Mouse (Mus musculus): ENCODE data around the gene Thrsp. TPM values are rescaled to one million over a fixed set of nuclear protein-coding genes. Genes with fewer than 3 reads are reported as not detected.

Gene Thrsp
- polyA plus RNA-seq, 1 experiment from 2014 or later: 1.3 TPM

GRCm38 (mm10) chr7:97411106-97411505, 6.4 kb downstream of the Thrsp start:
- 94% methylated on average over 2 of the region's 2 CpGs for WGBS
- H3K4me1 ChIP-seq (ENCODE audit: control insufficient read depth, insufficient read depth, low read length): no peaks in the 10 kb centered on the region
- H3K27me3 ChIP-seq (ENCODE audit: control insufficient read depth, insufficient read depth, low read length): no peaks in the 10 kb centered on the region
- ATAC-seq (ENCODE audit: low read depth): no peak
- H3K4me3 ChIP-seq (ENCODE audit: low read depth, low read length): no peak overlapping the region
- H3K9ac ChIP-seq (replicated peaks; ENCODE audit: low read depth, low read length): no peak overlapping the region
- no peak overlapping the region for H3K27ac ChIP-seq (ENCODE audit: low read depth, low read length)
- H3K9me3 ChIP-seq (ENCODE audit: control insufficient read depth, low read length): no peaks in the 10 kb centered on the region
- peaks cover 18% of the 10 kb centered on the region for H3K36me3 ChIP-seq (ENCODE audit: control insufficient read depth, insufficient read depth, low read length)
- no peak overlapping the region for H3K4me2 ChIP-seq (ENCODE audit: low read depth, low read length)

GRCm38 (mm10) chr7:97407145-97407544, 10.4 kb downstream of the Thrsp start:
- Histone ChIP-seq H3K4me2 (ENCODE audit: low read depth, low read length) (no peak overlapping the region), H3K36me3 (ENCODE audit: control insufficient read depth, insufficient read depth, low read length) (peaks cover 18% of the 10 kb centered on the region), H3K9me3 (ENCODE audit: control insufficient read depth, low read length) (no peaks in the 10 kb centered on the region), H3K4me3 (ENCODE audit: low read depth, low read length) (no peak overlapping the region), H3K9ac (replicated peaks; ENCODE audit: low read depth, low read length) (no peak overlapping the region), H3K4me1 (ENCODE audit: control insufficient read depth, insufficient read depth, low read length) (no peaks in the 10 kb centered on the region), H3K27me3 (ENCODE audit: control insufficient read depth, insufficient read depth, low read length) (no peaks in the 10 kb centered on the region), H3K27ac (ENCODE audit: low read depth, low read length) (no peak overlapping the region)
- ATAC-seq (ENCODE audit: low read depth): no peak
- WGBS: 78% methylated on average over 10 of the region's 10 CpGs

GRCm38 (mm10) chr7:97399960-97400715, 17.4 kb downstream of the Thrsp start, which contains the start of gene Ndufc2:
Ndufc2 (plus strand) TSS chr7:97400003.
- ATAC-seq (ENCODE audit: low read depth): peak; percentile 97
- H3K27ac ChIP-seq (ENCODE audit: low read depth, low read length): peak within 1 kb of the TSS; percentile 81
- H3K9ac ChIP-seq (replicated peaks; ENCODE audit: low read depth, low read length): peak within 1 kb of the TSS; percentile 90
- peaks cover 14% of the 10 kb centered on the region for H3K4me1 ChIP-seq (ENCODE audit: control insufficient read depth, insufficient read depth, low read length)
- no peaks in the 10 kb centered on the region for H3K36me3 ChIP-seq (ENCODE audit: control insufficient read depth, insufficient read depth, low read length)
- H3K27me3 ChIP-seq (ENCODE audit: control insufficient read depth, insufficient read depth, low read length): no peaks in the 10 kb centered on the region
- peak within 1 kb of the TSS; percentile 81 for H3K4me2 ChIP-seq (ENCODE audit: low read depth, low read length)
- under 1% methylated on average over 54 of the region's 54 CpGs for WGBS
- no peaks in the 10 kb centered on the region for H3K9me3 ChIP-seq (ENCODE audit: control insufficient read depth, low read length)
- H3K4me3 ChIP-seq (ENCODE audit: low read depth, low read length): peak within 1 kb of the TSS; percentile 79

- Histone ChIP-seq H3K27me3 (ENCODE audit: control insufficient read depth, insufficient read depth, low read length) (no peaks in the 10 kb centered on the region), H3K9me3 (ENCODE audit: control insufficient read depth, low read length) (no peaks in the 10 kb centered on the region), H3K9ac (replicated peaks; ENCODE audit: low read depth, low read length) (no peak overlapping the region), H3K4me3 (ENCODE audit: low read depth, low read length) (no peak overlapping the region), H3K4me2 (ENCODE audit: low read depth, low read length) (no peak overlapping the region), H3K36me3 (ENCODE audit: control insufficient read depth, insufficient read depth, low read length) (no peaks in the 10 kb centered on the region), H3K27ac (ENCODE audit: low read depth, low read length) (no peak overlapping the region), H3K4me1 (ENCODE audit: control insufficient read depth, insufficient read depth, low read length) (peaks cover 14% of the 10 kb centered on the region)
- WGBS: 94% methylated on average over 6 of the region's 6 CpGs
- ATAC-seq (ENCODE audit: low read depth): no peak
These were observed 18.6 kb downstream of the Thrsp start for GRCm38 (mm10) chr7:97398943-97399342.

- 65% methylated on average over 2 of the region's 2 CpGs for WGBS
- no peaks in the 10 kb centered on the region for H3K4me1 ChIP-seq (ENCODE audit: control insufficient read depth, insufficient read depth, low read length)
- no peak overlapping the region for H3K4me3 ChIP-seq (ENCODE audit: low read depth, low read length)
- no peaks in the 10 kb centered on the region for H3K9me3 ChIP-seq (ENCODE audit: control insufficient read depth, low read length)
- no peaks in the 10 kb centered on the region for H3K27me3 ChIP-seq (ENCODE audit: control insufficient read depth, insufficient read depth, low read length)
- no peak overlapping the region for H3K27ac ChIP-seq (ENCODE audit: low read depth, low read length)
- no peak for ATAC-seq (ENCODE audit: low read depth)
- no peak overlapping the region for H3K9ac ChIP-seq (replicated peaks; ENCODE audit: low read depth, low read length)
- no peaks in the 10 kb centered on the region for H3K36me3 ChIP-seq (ENCODE audit: control insufficient read depth, insufficient read depth, low read length)
- no peak overlapping the region for H3K4me2 ChIP-seq (ENCODE audit: low read depth, low read length)
These were observed 23.2 kb downstream of the Thrsp start for GRCm38 (mm10) chr7:97394375-97394774.

- Histone ChIP-seq H3K36me3 (ENCODE audit: control insufficient read depth, insufficient read depth, low read length) (no peaks in the 10 kb centered on the region), H3K9me3 (ENCODE audit: control insufficient read depth, low read length) (no peaks in the 10 kb centered on the region), H3K9ac (replicated peaks; ENCODE audit: low read depth, low read length) (no peak overlapping the region), H3K4me3 (ENCODE audit: low read depth, low read length) (no peak overlapping the region), H3K27me3 (ENCODE audit: control insufficient read depth, insufficient read depth, low read length) (no peaks in the 10 kb centered on the region), H3K4me1 (ENCODE audit: control insufficient read depth, insufficient read depth, low read length) (no peaks in the 10 kb centered on the region), H3K27ac (ENCODE audit: low read depth, low read length) (no peak overlapping the region), H3K4me2 (ENCODE audit: low read depth, low read length) (no peak overlapping the region)
- WGBS: 65% methylated on average over 6 of the region's 6 CpGs
- peak; percentile 38; the same call in 1 of the 2 replicates for ATAC-seq (ENCODE audit: low read depth)
These were observed 25.5 kb downstream of the Thrsp start for GRCm38 (mm10) chr7:97392079-97392445.

- Histone ChIP-seq H3K27me3 (ENCODE audit: control insufficient read depth, insufficient read depth, low read length) (no peaks in the 10 kb centered on the region), H3K4me2 (ENCODE audit: low read depth, low read length) (no peak overlapping the region), H3K4me3 (ENCODE audit: low read depth, low read length) (no peak overlapping the region), H3K9ac (replicated peaks; ENCODE audit: low read depth, low read length) (no peak overlapping the region), H3K36me3 (ENCODE audit: control insufficient read depth, insufficient read depth, low read length) (no peaks in the 10 kb centered on the region), H3K4me1 (ENCODE audit: control insufficient read depth, insufficient read depth, low read length) (no peaks in the 10 kb centered on the region), H3K27ac (ENCODE audit: low read depth, low read length) (no peak overlapping the region), H3K9me3 (ENCODE audit: control insufficient read depth, low read length) (no peaks in the 10 kb centered on the region)
- peak; percentile 87 for ATAC-seq (ENCODE audit: low read depth)
- 37% methylated on average over 13 of the region's 13 CpGs for WGBS
These were observed 26.0 kb downstream of the Thrsp start for GRCm38 (mm10) chr7:97391293-97392078.

- H3K4me1 ChIP-seq (ENCODE audit: control insufficient read depth, insufficient read depth, low read length): no peaks in the 10 kb centered on the region
- 99% methylated on average over 4 of the region's 4 CpGs for WGBS
- no peak overlapping the region for H3K4me2 ChIP-seq (ENCODE audit: low read depth, low read length)
- no peak overlapping the region for H3K9ac ChIP-seq (replicated peaks; ENCODE audit: low read depth, low read length)
- no peaks in the 10 kb centered on the region for H3K9me3 ChIP-seq (ENCODE audit: control insufficient read depth, low read length)
- ATAC-seq (ENCODE audit: low read depth): no peak
- no peak overlapping the region for H3K27ac ChIP-seq (ENCODE audit: low read depth, low read length)
- H3K4me3 ChIP-seq (ENCODE audit: low read depth, low read length): no peak overlapping the region
- no peaks in the 10 kb centered on the region for H3K27me3 ChIP-seq (ENCODE audit: control insufficient read depth, insufficient read depth, low read length)
- no peaks in the 10 kb centered on the region for H3K36me3 ChIP-seq (ENCODE audit: control insufficient read depth, insufficient read depth, low read length)
These were observed 29.0 kb downstream of the Thrsp start for GRCm38 (mm10) chr7:97388541-97388940.

- Histone ChIP-seq H3K27ac (ENCODE audit: low read depth, low read length) (no peak overlapping the region), H3K9ac (replicated peaks; ENCODE audit: low read depth, low read length) (no peak overlapping the region), H3K4me1 (ENCODE audit: control insufficient read depth, insufficient read depth, low read length) (no peaks in the 10 kb centered on the region), H3K4me2 (ENCODE audit: low read depth, low read length) (no peak overlapping the region), H3K4me3 (ENCODE audit: low read depth, low read length) (no peak overlapping the region), H3K9me3 (ENCODE audit: control insufficient read depth, low read length) (no peaks in the 10 kb centered on the region), H3K27me3 (ENCODE audit: control insufficient read depth, insufficient read depth, low read length) (no peaks in the 10 kb centered on the region), H3K36me3 (ENCODE audit: control insufficient read depth, insufficient read depth, low read length) (peaks cover 8% of the 10 kb centered on the region; the same call in 1 of the 2 replicates)
- WGBS: 91% methylated on average over 8 of the region's 8 CpGs
- ATAC-seq (ENCODE audit: low read depth): no peak
These were observed 29.9 kb downstream of the Thrsp start for GRCm38 (mm10) chr7:97387561-97388147.
